Comparison of ENCODE assay signal across 10 mouse cellular contexts in genomic region chr5:91270747-91271146, GRCm38 (mm10).
DNase-seq lines count a peak whose midpoint lies in the region; ATAC-seq lines count a peak whose summit lies in the region.
"Had no signal": no experiment of that assay in that cellular context is flagged by ENCODE, and none has a peak within 500 bp of the region (broad histone marks: within the 10 kb centered on the region; RNA-seq: fewer than 3 reads in every experiment).

No protein-coding gene starts in this region.

- peak; percentile 66; the same call in 1 of the 2 replicates for ATAC-seq in common myeloid progenitor, adult 5-6 weeks (replicated peaks; ENCODE audit: low read depth, poor library complexity, severe bottlenecking)
- ATAC-seq in megakaryocyte-erythroid progenitor cell, adult 5-6 weeks (replicated peaks; ENCODE audit: low FRiP score, low TSS enrichment, poor library complexity, severe bottlenecking): peak; percentile 73
- ATAC-seq: forebrain, postnatal 0 days had no signal

- peak; percentile 7 for DNase-seq in kidney, adult 18-20 months
- no peak for DNase-seq in kidney, postnatal 14 days
- peak; percentile 7 for DNase-seq in thymus, postnatal 4 days
- DNase-seq in thymus, postnatal 10 days (ENCODE audit: low spot score in 2 of 2): no peak
- no peak for DNase-seq in layer of hippocampus, postnatal 36 days
- no peak for DNase-seq in spleen, postnatal 14 days (ENCODE audit: low spot score in 2 of 2)
- DNase-seq: forebrain, postnatal 0 days; thymus, adult 2 months had no signal

Comparison
In these comparisons a context has a peak if more than half of its experiments do, and no peak if none do; other contexts are left out.
1. DNase-seq: peak in kidney, adult 18-20 months (single experiment) and thymus, postnatal 4 days (single experiment); none in kidney, postnatal 14 days (single experiment), thymus, postnatal 10 days (0 of 2), layer of hippocampus, postnatal 36 days (0 of 2) and spleen, postnatal 14 days (0 of 2).